Mouse (Mus musculus) heart, postnatal 10 days (tissue): ENCODE data around the gene Scrn1. TPM values are rescaled to one million over a fixed set of nuclear protein-coding genes. Genes with fewer than 3 reads are reported as not detected.

ENCODE experiments used
- DNase-seq, 2 experiments: peaks; one replicate each; pipeline ENCODE4 v3.0.0; 2021
- intact Hi-C: fragments of 180-260 bp; cut with DNase I; formaldehyde crosslinking; loops from one replicate; pipeline ENCODE4 v1.15.1; 2025
- total RNA-seq, 2 experiments: library from RNA; stranded (reverse); gene quantifications; 2 replicates each; pipeline ENCODE4 v1.2.3; 2021

Scrn1 gene
- total RNA-seq, 2 experiments from 2014 or later: 8.3 to 9.3 TPM

- intact Hi-C loops: no loop called here
- no peak for DNase-seq
Measured at GRCm38 (mm10) chr6:54485435-54485901, 80.8 kb downstream of the Scrn1 start.

GRCm38 (mm10) chr6:54485000-54485399, 81.3 kb downstream of the Scrn1 start:
- no peak for DNase-seq

GRCm38 (mm10) chr6:54481390-54482112, 84.7 kb downstream of the Scrn1 start:
- intact Hi-C loops: no loop called here

More at GRCm38 (mm10) chr6:54485000-54485399, 81.3 kb downstream of the Scrn1 start:
- intact Hi-C loops: no loop called here

GRCm38 (mm10) chr6:54478646-54479324, 87.5 kb downstream of the Scrn1 start:
- intact Hi-C loops: loop anchor here (2.0 kb wide), 1 partner anchor 88 kb away; no protein-coding TSS in a partner anchor
- peak; percentile 51 to 56 for DNase-seq

More at GRCm38 (mm10) chr6:54481390-54482112, 84.7 kb downstream of the Scrn1 start:
- DNase-seq: no peak

GRCm38 (mm10) chr6:54475926-54476667, 90.2 kb downstream of the Scrn1 start:
- no peak for DNase-seq
- intact Hi-C loops: no loop called here

DNA sequence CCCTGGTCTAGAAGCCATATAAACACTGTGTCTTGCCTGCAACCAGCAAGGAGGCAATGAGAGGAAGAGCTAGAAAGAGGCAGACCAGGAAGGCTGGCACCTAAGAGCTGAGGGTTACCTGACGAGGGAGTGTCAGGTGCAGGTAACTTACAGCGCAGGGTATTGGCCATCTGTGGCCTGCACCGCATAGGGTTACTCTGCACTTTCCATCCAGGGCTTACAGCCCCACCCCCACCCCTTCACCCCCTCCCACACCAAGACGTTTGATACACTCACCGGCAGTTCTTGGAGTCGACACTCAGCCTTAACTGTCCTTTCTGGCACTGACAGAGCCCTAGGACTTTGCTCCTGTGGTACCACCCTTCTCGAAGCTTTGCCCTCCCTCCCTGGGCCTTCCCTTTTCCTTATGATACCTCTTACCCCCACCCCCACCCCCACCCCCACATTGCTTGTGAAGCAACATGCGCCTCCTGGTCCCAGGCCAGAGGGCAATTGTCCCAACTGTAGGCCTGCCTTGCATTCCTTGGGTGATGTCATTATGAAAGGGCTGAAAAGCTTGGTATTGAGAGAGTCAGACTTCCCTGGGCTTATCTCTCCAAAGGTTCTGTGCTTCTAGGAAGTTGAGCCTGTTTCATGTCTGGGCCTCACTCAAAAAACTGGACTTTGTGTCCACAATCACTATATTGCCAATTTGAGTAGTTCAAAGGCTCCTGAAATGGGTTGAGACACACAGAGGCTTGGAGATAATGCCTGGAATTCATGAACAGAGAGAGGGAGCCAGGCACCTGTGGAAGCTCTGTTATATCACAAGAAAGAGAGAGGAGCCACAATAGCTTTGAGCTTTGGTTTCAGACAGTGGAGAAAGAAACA, 93.2 kb downstream of the Scrn1 start:
- intact Hi-C loops: no loop called here
- peak; percentile 67 to 73 for DNase-seq

DNA sequence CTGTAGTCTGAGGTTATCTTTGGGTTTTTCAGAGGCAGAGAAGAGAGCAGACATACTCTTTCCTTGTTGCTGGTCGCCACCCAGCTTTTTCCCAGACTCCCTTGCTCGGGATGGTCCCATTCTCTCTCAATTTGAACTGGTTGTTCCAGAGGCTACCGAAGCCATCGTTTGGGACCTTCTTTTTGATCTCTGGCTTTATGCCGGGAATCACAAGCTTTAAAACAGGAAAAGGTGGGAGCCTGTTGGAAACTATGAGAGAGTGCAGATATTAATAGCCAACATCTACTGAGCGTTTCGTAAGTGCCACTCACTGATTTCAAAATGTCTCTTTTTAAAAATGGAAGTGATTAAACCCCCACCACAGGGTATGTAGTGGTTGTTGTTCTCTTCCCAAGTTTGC, 94.4 kb downstream of the Scrn1 start:
- intact Hi-C loops: no loop called here
- peak; percentile 51 to 57 for DNase-seq

DNA sequence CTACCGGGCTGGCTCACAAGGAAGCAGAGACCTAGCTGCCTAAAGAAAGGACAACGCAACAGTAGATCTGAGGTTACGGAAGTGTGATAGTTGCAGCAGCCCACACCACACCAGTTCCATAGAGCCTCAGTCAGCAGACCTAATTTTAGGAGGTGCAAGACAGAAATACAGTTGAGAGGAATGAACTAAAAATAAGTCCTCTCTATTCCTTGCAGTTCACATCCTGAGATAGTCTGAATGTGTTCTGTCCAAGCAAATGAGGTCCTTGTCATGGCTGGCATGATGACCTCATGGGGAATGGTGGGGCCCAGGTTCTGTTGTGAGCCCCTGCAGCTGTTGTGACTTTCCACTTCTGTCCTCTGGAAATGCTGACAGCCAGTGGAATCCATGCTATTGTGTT, 98.9 kb downstream of the Scrn1 start:
- DNase-seq: peak in 1 of 2 experiments; percentile 27

DNA sequence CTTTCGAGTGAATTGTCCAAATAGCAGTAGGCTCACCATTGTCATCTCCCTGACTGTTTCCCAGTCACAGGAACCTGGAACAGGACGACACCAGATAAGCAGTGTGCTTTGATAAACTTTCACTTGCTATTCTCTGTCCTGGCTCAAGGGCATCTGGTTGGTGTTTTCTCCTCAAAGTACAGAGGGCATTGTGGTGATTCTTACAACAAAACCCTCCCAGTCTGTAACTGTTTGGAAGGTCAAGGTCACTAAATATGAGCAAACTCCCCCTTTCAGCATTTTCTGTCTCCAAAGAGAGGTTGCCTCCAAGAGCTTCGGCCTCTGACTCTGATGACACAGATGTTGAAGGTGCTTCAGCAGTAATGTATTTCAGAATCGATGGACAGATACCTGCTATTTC, 101.4 kb downstream of the Scrn1 start:
- no peak for DNase-seq
- intact Hi-C loops: no loop called here

More for the DNA sequence above, 98.9 kb downstream of the Scrn1 start:
- intact Hi-C loops: no loop called here

- DNase-seq: peak; percentile 31 to 35
- intact Hi-C loops: no loop called here
Measured at GRCm38 (mm10) chr6:54463701-54464458, 102.4 kb downstream of the Scrn1 start.

- no peak for DNase-seq
- intact Hi-C loops: no loop called here
Measured at GRCm38 (mm10) chr6:54462766-54463165, 103.5 kb downstream of the Scrn1 start.

- intact Hi-C loops: no loop called here
Measured at GRCm38 (mm10) chr6:54460915-54461671, 105.2 kb downstream of the Scrn1 start.

GRCm38 (mm10) chr6:54460172-54460914, 105.9 kb downstream of the Scrn1 start:
- no peak for DNase-seq
- intact Hi-C loops: no loop called here

More at GRCm38 (mm10) chr6:54460915-54461671, 105.2 kb downstream of the Scrn1 start:
- peak; percentile 68 to 79 for DNase-seq

DNA sequence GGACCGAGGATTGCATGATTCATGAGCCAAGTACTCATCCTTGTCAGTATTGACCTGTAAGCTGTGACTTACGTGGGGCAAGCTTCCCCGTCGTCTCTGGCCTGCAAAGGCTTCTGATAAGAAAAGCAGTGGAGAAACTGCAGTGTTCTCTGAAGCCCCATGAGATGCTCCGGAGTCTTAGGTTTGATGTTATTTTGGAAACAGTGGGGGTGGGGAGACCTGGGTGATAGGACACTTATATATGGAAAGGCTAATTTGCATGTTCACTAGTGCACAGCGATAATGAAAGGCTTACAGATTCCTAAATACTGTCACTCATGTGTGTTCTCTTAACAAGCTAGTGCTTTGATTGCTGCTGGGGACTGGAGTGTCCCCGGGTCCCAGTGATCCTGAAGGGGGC, 106.6 kb downstream of the Scrn1 start:
- DNase-seq: no peak
- intact Hi-C loops: no loop called here
